Mouse (Mus musculus) embryonic facial prominence, embryonic 11.5 days (tissue): ENCODE measurements at regions not wholly inside any gene's neighbourhood (a gene's known extent, or its start where the extent isn't known, plus 50 kb on each side); places are given as distances from the start of the nearest gene placed in this dataset.

Experiments used
- ATAC-seq: fragments of 200-750 bp; cut with Nextera tagmentation; replicated peaks from 2 replicates; pipeline ENCODE4 v1.8.0; 2017; ENCODE audit warnings: low read depth; ENCODE audit not compliant: insufficient number of reproducible peaks, low FRiP score, low TSS enrichment
- DNase-seq: peaks from one replicate; pipeline ENCODE4 v3.0.0-alpha.2; 2015; ENCODE audit warnings: low spot score
- H3K27ac ChIP-seq: fragments of 300-500 bp; sonication (generic); replicated peaks from 2 replicates; pipeline ENCODE4 v1.5.1; 2014; ENCODE audit warnings: mild to moderate bottlenecking, low read depth, low read length, control low read depth
- H3K27me3 ChIP-seq: fragments of 300-500 bp; sonication (generic); 2 replicates; pipeline ENCODE4 v1.6.1; 2014; ENCODE audit warnings: mild to moderate bottlenecking, low read length, moderate library complexity, mixed read lengths; ENCODE audit not compliant: control insufficient read depth, insufficient read depth
- H3K36me3 ChIP-seq: fragments of 300-500 bp; sonication (generic); replicated peaks from 2 replicates; pipeline ENCODE4 v1.6.1; 2014; ENCODE audit warnings: low read depth, mild to moderate bottlenecking, low read length, moderate library complexity, mixed read lengths; ENCODE audit not compliant: control insufficient read depth, insufficient read depth
- H3K4me1 ChIP-seq: fragments of 300-500 bp; sonication (generic); 2 replicates; pipeline ENCODE4 v1.6.1; 2014; ENCODE audit warnings: low read length, mixed read lengths; ENCODE audit not compliant: control insufficient read depth, insufficient read depth
- H3K4me2 ChIP-seq: fragments of 300-500 bp; sonication (generic); 2 replicates; pipeline ENCODE4 v1.6.1; 2014; ENCODE audit warnings: low read depth, mild to moderate bottlenecking, control low read depth, low read length, moderate library complexity
- H3K4me3 ChIP-seq: fragments of 300-500 bp; sonication (generic); 2 replicates; pipeline ENCODE4 v1.5.1; 2014; ENCODE audit warnings: low read depth, low read length, control low read depth
- H3K9ac ChIP-seq: fragments of 300-500 bp; sonication (generic); replicated peaks from 2 replicates; pipeline ENCODE4 v1.6.1; 2014; ENCODE audit warnings: mild to moderate bottlenecking, control low read depth, low read length
- H3K9me3 ChIP-seq: fragments of 300-500 bp; sonication (generic); replicated peaks from 2 replicates; pipeline ENCODE4 v1.6.1; 2016; ENCODE audit warnings: mild to moderate bottlenecking, low read length, inconsistent platforms, mixed read lengths; ENCODE audit not compliant: control insufficient read depth
- WGBS: fragments of 180-500 bp; shearing (Covaris S2); extraction: QIAGEN DNeasy Blood & Tissue Kit; methylation state at CpG from one replicate; pipeline ENCODE4 v1.1.7; 2014; 5-methylcytosine and 5-hydroxymethylcytosine counted together

GRCm38 (mm10) chr2:63452891-63453290, 268.8 kb upstream of the Kcnh7 start:
- H3K4me3 ChIP-seq = no peak overlapping the region
- H3K9ac ChIP-seq = no peak overlapping the region
- no peak overlapping the region for H3K27ac ChIP-seq
- DNase-seq (no peak), ATAC-seq (no peak)
- WGBS = 61% methylated on average over 1 of the region's 1 CpGs
- no peaks in the 10 kb centered on the region for H3K4me1 ChIP-seq
- H3K4me2 ChIP-seq = no peak overlapping the region
- H3K27me3 ChIP-seq = no peaks in the 10 kb centered on the region
- no peaks in the 10 kb centered on the region for H3K9me3 ChIP-seq
- no peaks in the 10 kb centered on the region for H3K36me3 ChIP-seq

GRCm38 (mm10) chr2:63452164-63452563, 268.1 kb upstream of the Kcnh7 start:
- no peaks in the 10 kb centered on the region for H3K27me3 ChIP-seq
- H3K36me3 ChIP-seq = no peaks in the 10 kb centered on the region
- no peak overlapping the region for H3K4me3 ChIP-seq
- no peaks in the 10 kb centered on the region for H3K4me1 ChIP-seq
- ATAC-seq (no peak), DNase-seq (peak; percentile 25)
- 72% methylated on average over 1 of the region's 1 CpGs for WGBS
- H3K4me2 ChIP-seq = no peak overlapping the region
- no peaks in the 10 kb centered on the region for H3K9me3 ChIP-seq
- no peak overlapping the region for H3K9ac ChIP-seq
- no peak overlapping the region for H3K27ac ChIP-seq

GRCm38 (mm10) chr2:63434327-63434726, 250.2 kb upstream of the Kcnh7 start:
- no peaks in the 10 kb centered on the region for H3K27me3 ChIP-seq
- ATAC-seq (no peak), DNase-seq (no peak)

GRCm38 (mm10) chr2:63405405-63405804, 221.3 kb upstream of the Kcnh7 start:
- Histone ChIP-seq H3K4me1 (no peaks in the 10 kb centered on the region), H3K9ac (no peak overlapping the region), H3K9me3 (no peaks in the 10 kb centered on the region), H3K4me3 (no peak overlapping the region), H3K4me2 (no peak overlapping the region), H3K27me3 (no peaks in the 10 kb centered on the region), H3K36me3 (no peaks in the 10 kb centered on the region), H3K27ac (no peak overlapping the region)
- WGBS = 87% methylated on average over 1 of the region's 1 CpGs
- ATAC-seq (no peak), DNase-seq (no peak)

More at GRCm38 (mm10) chr2:63434327-63434726, 250.2 kb upstream of the Kcnh7 start:
- Histone ChIP-seq H3K9ac (no peak overlapping the region), H3K4me1 (no peaks in the 10 kb centered on the region), H3K9me3 (no peaks in the 10 kb centered on the region), H3K36me3 (no peaks in the 10 kb centered on the region), H3K4me2 (no peak overlapping the region), H3K4me3 (no peak overlapping the region), H3K27ac (no peak overlapping the region)
